Mouse (Mus musculus): ENCODE results near the gene Tmem183a. TPM values are rescaled to one million over a fixed set of nuclear protein-coding genes. Genes with fewer than 3 reads are reported as not detected.

Tmem183a gene
- polyA plus RNA-seq, 1 experiment from 2014 or later: 133 TPM

GRCm38 (mm10) chr1:134361195-134361856 lies 453 bp downstream of the Tmem183a start:
- Histone ChIP-seq H3K4me2 (ENCODE audit: low read depth, low read length) (peak overlapping the region; percentile 68), H3K27ac (replicated peaks; ENCODE audit: low read depth, low read length) (peak overlapping the region; percentile 65), H3K9ac (replicated peaks; ENCODE audit: low read length) (peak overlapping the region; percentile 92), H3K9me3 (replicated peaks; ENCODE audit: control insufficient read depth, low read length) (no peaks in the 10 kb centered on the region), H3K36me3 (replicated peaks; ENCODE audit: control insufficient read depth, insufficient read depth, low read depth, low read length) (no peaks in the 10 kb centered on the region; the same call in 1 of the 2 replicates), H3K4me3 (ENCODE audit: low read depth, low read length) (peak overlapping the region; percentile 89), H3K27me3 (ENCODE audit: control insufficient read depth, insufficient read depth, low read length) (no peaks in the 10 kb centered on the region), H3K4me1 (ENCODE audit: control insufficient read depth, insufficient read depth, low read length) (no peaks in the 10 kb centered on the region; the same call in 1 of the 2 replicates)
- DNase-seq (ENCODE audit: low spot score) (no peak), ATAC-seq (replicated peaks; ENCODE audit: insufficient number of reproducible peaks, low FRiP score, low TSS enrichment, low read depth) (peak; percentile 8; the same call in 1 of the 2 replicates)
- 2% methylated on average over 38 of the region's 44 CpGs for WGBS

- WGBS: 82% methylated on average over 7 of the region's 7 CpGs
- no peaks in the 10 kb centered on the region for H3K27me3 ChIP-seq (ENCODE audit: control insufficient read depth, insufficient read depth, low read length)
These were observed 1.1 kb downstream of the Tmem183a start for GRCm38 (mm10) chr1:134360656-134361055.

GRCm38 (mm10) chr1:134357461-134357860 lies 4.3 kb downstream of the Tmem183a start:
- 93% methylated on average over 4 of the region's 4 CpGs for WGBS
- peaks cover 2% of the 10 kb centered on the region for H3K36me3 ChIP-seq (replicated peaks; ENCODE audit: control insufficient read depth, insufficient read depth, low read depth, low read length)
- DNase-seq (ENCODE audit: low spot score): no peak

More at GRCm38 (mm10) chr1:134360656-134361055, 1.1 kb downstream of the Tmem183a start:
- Histone ChIP-seq H3K36me3 (replicated peaks; ENCODE audit: control insufficient read depth, insufficient read depth, low read depth, low read length) (no peaks in the 10 kb centered on the region; the same call in 1 of the 2 replicates), H3K9ac (replicated peaks; ENCODE audit: low read length) (no peak overlapping the region), H3K4me2 (ENCODE audit: low read depth, low read length) (peak overlapping the region; percentile 68), H3K4me1 (ENCODE audit: control insufficient read depth, insufficient read depth, low read length) (no peaks in the 10 kb centered on the region; the same call in 1 of the 2 replicates), H3K4me3 (ENCODE audit: low read depth, low read length) (peak overlapping the region; percentile 89), H3K27ac (replicated peaks; ENCODE audit: low read depth, low read length) (no peak overlapping the region), H3K9me3 (replicated peaks; ENCODE audit: control insufficient read depth, low read length) (no peaks in the 10 kb centered on the region)
- ATAC-seq (replicated peaks; ENCODE audit: insufficient number of reproducible peaks, low FRiP score, low TSS enrichment, low read depth): no peak
- DNase-seq (ENCODE audit: low spot score): no peak

GRCm38 (mm10) chr1:134353326-134353725 lies 8.5 kb downstream of the Tmem183a start:
- Histone ChIP-seq H3K36me3 (replicated peaks; ENCODE audit: control insufficient read depth, insufficient read depth, low read depth, low read length) (peaks cover 6% of the 10 kb centered on the region), H3K27me3 (ENCODE audit: control insufficient read depth, insufficient read depth, low read length) (no peaks in the 10 kb centered on the region), H3K9ac (replicated peaks; ENCODE audit: low read length) (no peak overlapping the region), H3K4me3 (ENCODE audit: low read depth, low read length) (no peak overlapping the region), H3K4me1 (ENCODE audit: control insufficient read depth, insufficient read depth, low read length) (no peaks in the 10 kb centered on the region), H3K4me2 (ENCODE audit: low read depth, low read length) (no peak overlapping the region), H3K9me3 (replicated peaks; ENCODE audit: control insufficient read depth, low read length) (no peaks in the 10 kb centered on the region), H3K27ac (replicated peaks; ENCODE audit: low read depth, low read length) (no peak overlapping the region)
- WGBS: 94% methylated on average over 2 of the region's 2 CpGs
- DNase-seq (ENCODE audit: low spot score): no peak
- ATAC-seq (replicated peaks; ENCODE audit: insufficient number of reproducible peaks, low FRiP score, low TSS enrichment, low read depth): no peak

More at GRCm38 (mm10) chr1:134357461-134357860, 4.3 kb downstream of the Tmem183a start:
- Histone ChIP-seq H3K9me3 (replicated peaks; ENCODE audit: control insufficient read depth, low read length) (no peaks in the 10 kb centered on the region), H3K4me3 (ENCODE audit: low read depth, low read length) (no peak overlapping the region), H3K9ac (replicated peaks; ENCODE audit: low read length) (no peak overlapping the region), H3K27ac (replicated peaks; ENCODE audit: low read depth, low read length) (no peak overlapping the region), H3K4me1 (ENCODE audit: control insufficient read depth, insufficient read depth, low read length) (no peaks in the 10 kb centered on the region; the same call in 1 of the 2 replicates), H3K27me3 (ENCODE audit: control insufficient read depth, insufficient read depth, low read length) (no peaks in the 10 kb centered on the region), H3K4me2 (ENCODE audit: low read depth, low read length) (no peak overlapping the region)
- no peak for ATAC-seq (replicated peaks; ENCODE audit: insufficient number of reproducible peaks, low FRiP score, low TSS enrichment, low read depth)

GRCm38 (mm10) chr1:134347791-134348190 lies 14.0 kb downstream of the Tmem183a start:
- Histone ChIP-seq H3K4me3 (ENCODE audit: low read depth, low read length) (no peak overlapping the region), H3K27ac (replicated peaks; ENCODE audit: low read depth, low read length) (no peak overlapping the region), H3K4me2 (ENCODE audit: low read depth, low read length) (no peak overlapping the region), H3K9me3 (replicated peaks; ENCODE audit: control insufficient read depth, low read length) (no peaks in the 10 kb centered on the region), H3K9ac (replicated peaks; ENCODE audit: low read length) (no peak overlapping the region), H3K27me3 (ENCODE audit: control insufficient read depth, insufficient read depth, low read length) (no peaks in the 10 kb centered on the region; the same call in 1 of the 2 replicates), H3K36me3 (replicated peaks; ENCODE audit: control insufficient read depth, insufficient read depth, low read depth, low read length) (peaks cover 9% of the 10 kb centered on the region), H3K4me1 (ENCODE audit: control insufficient read depth, insufficient read depth, low read length) (no peaks in the 10 kb centered on the region; the same call in none of the 2 replicates)
- 90% methylated on average over 9 of the region's 9 CpGs for WGBS
- ATAC-seq (replicated peaks; ENCODE audit: insufficient number of reproducible peaks, low FRiP score, low TSS enrichment, low read depth) (no peak), DNase-seq (ENCODE audit: low spot score) (no peak)

GRCm38 (mm10) chr1:134345075-134345474 lies 16.7 kb downstream of the Tmem183a start:
- Histone ChIP-seq H3K27ac (replicated peaks; ENCODE audit: low read depth, low read length) (no peak overlapping the region), H3K4me3 (ENCODE audit: low read depth, low read length) (peak overlapping the region; percentile 50)
- 76% methylated on average over 4 of the region's 4 CpGs for WGBS

GRCm38 (mm10) chr1:134344005-134344950 lies 17.5 kb downstream of the Tmem183a start:
- WGBS: under 1% methylated on average over 54 of the region's 54 CpGs
- peak; percentile 90 for ATAC-seq (replicated peaks; ENCODE audit: insufficient number of reproducible peaks, low FRiP score, low TSS enrichment, low read depth)
- 0 out of 2 replicates have a peak overlapping the region, but pooled peaks have one; percentile 13 for H3K27ac ChIP-seq (replicated peaks; ENCODE audit: low read depth, low read length)

More at GRCm38 (mm10) chr1:134345075-134345474, 16.7 kb downstream of the Tmem183a start:
- Histone ChIP-seq H3K36me3 (replicated peaks; ENCODE audit: control insufficient read depth, insufficient read depth, low read depth, low read length) (peaks cover 3% of the 10 kb centered on the region; the same call in 1 of the 2 replicates), H3K4me1 (ENCODE audit: control insufficient read depth, insufficient read depth, low read length) (no peaks in the 10 kb centered on the region; the same call in none of the 2 replicates), H3K4me2 (ENCODE audit: low read depth, low read length) (peak overlapping the region; percentile 94; the same call in 1 of the 2 replicates), H3K27me3 (ENCODE audit: control insufficient read depth, insufficient read depth, low read length) (no peaks in the 10 kb centered on the region; the same call in 1 of the 2 replicates), H3K9me3 (replicated peaks; ENCODE audit: control insufficient read depth, low read length) (no peaks in the 10 kb centered on the region), H3K9ac (replicated peaks; ENCODE audit: low read length) (no peak overlapping the region)
- no peak for DNase-seq (ENCODE audit: low spot score)
- no peak for ATAC-seq (replicated peaks; ENCODE audit: insufficient number of reproducible peaks, low FRiP score, low TSS enrichment, low read depth)

More at GRCm38 (mm10) chr1:134344005-134344950, 17.5 kb downstream of the Tmem183a start:
- H3K9ac ChIP-seq (replicated peaks; ENCODE audit: low read length): peak overlapping the region; percentile 64
- peak overlapping the region; percentile 50 for H3K4me3 ChIP-seq (ENCODE audit: low read depth, low read length)
- H3K4me2 ChIP-seq (ENCODE audit: low read depth, low read length): peak overlapping the region; percentile 94
- H3K36me3 ChIP-seq (replicated peaks; ENCODE audit: control insufficient read depth, insufficient read depth, low read depth, low read length): peaks cover 3% of the 10 kb centered on the region; the same call in 1 of the 2 replicates
- no peaks in the 10 kb centered on the region; the same call in 1 of the 2 replicates for H3K27me3 ChIP-seq (ENCODE audit: control insufficient read depth, insufficient read depth, low read length)
- DNase-seq (ENCODE audit: low spot score): peak; percentile 97
- H3K4me1 ChIP-seq (ENCODE audit: control insufficient read depth, insufficient read depth, low read length): no peaks in the 10 kb centered on the region; the same call in none of the 2 replicates
- no peaks in the 10 kb centered on the region for H3K9me3 ChIP-seq (replicated peaks; ENCODE audit: control insufficient read depth, low read length)
